Mouse (Mus musculus): Measurements from ENCODE around the gene Zfp408. TPM values are rescaled to one million over a fixed set of nuclear protein-coding genes. Genes with fewer than 3 reads are reported as not detected.

Gene Zfp408
- polyA plus RNA-seq, 1 experiment from 2014 or later = 6.2 TPM

DNA sequence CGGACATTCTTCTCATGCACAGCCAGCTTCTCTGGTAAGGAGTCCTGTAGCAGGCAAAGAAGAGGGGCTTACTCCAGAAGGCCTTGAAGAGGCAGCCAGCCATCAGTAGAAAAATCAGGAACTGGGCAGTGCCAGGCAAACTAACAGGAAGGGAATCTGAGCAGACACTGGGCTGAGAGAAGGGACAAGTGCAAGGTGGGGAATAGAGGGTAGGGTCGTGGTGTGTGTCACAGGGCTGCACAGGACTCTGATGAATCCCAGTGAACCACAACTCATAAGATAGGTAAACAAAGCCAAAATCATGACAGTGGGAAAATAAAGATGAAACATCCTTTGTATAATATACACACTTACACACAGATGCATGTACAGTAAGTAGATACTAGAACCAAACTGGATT lies 26.8 kb upstream of the Zfp408 start:
- H3K9ac ChIP-seq (ENCODE audit: low read depth, low read length) = no peak overlapping the region
- no peak overlapping the region for H3K4me3 ChIP-seq (ENCODE audit: low read depth, low read length)
- no peak overlapping the region for H3K27ac ChIP-seq (ENCODE audit: low read depth, low read length)
- H3K9me3 ChIP-seq (replicated peaks; ENCODE audit: control insufficient read depth, low read length) = no peaks in the 10 kb centered on the region
- no peak for ATAC-seq (replicated peaks; ENCODE audit: insufficient number of reproducible peaks, low FRiP score, low TSS enrichment)
- H3K4me1 ChIP-seq (ENCODE audit: control insufficient read depth, insufficient read depth, low read length) = no peaks in the 10 kb centered on the region
- 73% methylated on average over 2 of the region's 2 CpGs for WGBS (ENCODE audit: insufficient replicate concordance)
- H3K36me3 ChIP-seq (ENCODE audit: control insufficient read depth, insufficient read depth, low read length) = peaks cover 11% of the 10 kb centered on the region
- H3K27me3 ChIP-seq (ENCODE audit: control insufficient read depth, insufficient read depth, low read length) = no peaks in the 10 kb centered on the region
- no peak overlapping the region for H3K4me2 ChIP-seq

DNA sequence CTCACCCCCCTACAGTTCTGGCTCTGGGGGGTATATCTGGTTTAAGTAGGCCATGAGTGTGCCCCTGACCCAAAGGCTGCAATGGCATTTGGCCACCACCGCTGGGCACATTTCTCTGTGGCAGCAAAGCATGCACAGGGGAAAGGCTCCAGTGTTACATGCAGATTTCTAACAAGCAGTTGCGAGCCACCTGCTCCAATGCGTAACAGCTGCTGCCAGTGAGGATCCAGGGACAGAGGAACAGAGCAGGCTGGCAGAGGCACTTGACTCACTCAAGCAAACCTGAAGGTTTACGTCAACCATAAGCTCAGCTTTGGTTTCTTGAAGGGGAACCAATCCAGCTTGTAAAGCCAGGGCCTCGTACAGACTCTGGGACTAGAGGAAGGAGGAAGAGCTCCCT lies 25.3 kb upstream of the Zfp408 start:
- Histone ChIP-seq H3K4me2 (no peak overlapping the region), H3K27ac (ENCODE audit: low read depth, low read length) (no peak overlapping the region), H3K9ac (ENCODE audit: low read depth, low read length) (no peak overlapping the region), H3K9me3 (replicated peaks; ENCODE audit: control insufficient read depth, low read length) (no peaks in the 10 kb centered on the region), H3K36me3 (ENCODE audit: control insufficient read depth, insufficient read depth, low read length) (peaks cover 11% of the 10 kb centered on the region), H3K4me1 (ENCODE audit: control insufficient read depth, insufficient read depth, low read length) (no peaks in the 10 kb centered on the region), H3K4me3 (ENCODE audit: low read depth, low read length) (no peak overlapping the region), H3K27me3 (ENCODE audit: control insufficient read depth, insufficient read depth, low read length) (no peaks in the 10 kb centered on the region)
- WGBS (ENCODE audit: insufficient replicate concordance) = 92% methylated on average over 5 of the region's 5 CpGs
- ATAC-seq (replicated peaks; ENCODE audit: insufficient number of reproducible peaks, low FRiP score, low TSS enrichment) = no peak

DNA sequence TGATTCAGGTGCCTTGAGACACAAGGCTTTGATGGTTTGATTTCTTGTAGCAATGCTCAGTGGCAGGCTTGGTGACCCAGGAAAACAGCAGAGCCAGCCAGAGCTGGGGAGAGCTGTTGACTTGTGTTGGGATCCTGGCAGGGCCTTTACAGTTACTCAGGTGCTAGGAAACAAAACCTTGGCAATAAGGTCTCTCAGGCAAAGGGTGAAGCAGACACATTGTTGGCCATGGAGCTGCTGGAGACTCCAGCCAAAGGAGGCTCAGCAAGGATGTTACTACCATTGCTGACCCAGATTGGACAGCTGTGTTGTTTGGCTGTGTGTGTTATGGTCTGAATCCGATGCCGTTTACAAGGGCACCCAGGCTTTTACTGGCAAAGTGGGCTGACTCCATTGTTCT lies 24.0 kb upstream of the Zfp408 start:
- no peaks in the 10 kb centered on the region for H3K9me3 ChIP-seq (replicated peaks; ENCODE audit: control insufficient read depth, low read length)
- ATAC-seq (replicated peaks; ENCODE audit: insufficient number of reproducible peaks, low FRiP score, low TSS enrichment) = no peak
- H3K4me3 ChIP-seq (ENCODE audit: low read depth, low read length) = no peak overlapping the region
- H3K27ac ChIP-seq (ENCODE audit: low read depth, low read length) = no peak overlapping the region
- no peaks in the 10 kb centered on the region for H3K4me1 ChIP-seq (ENCODE audit: control insufficient read depth, insufficient read depth, low read length)
- no peaks in the 10 kb centered on the region for H3K27me3 ChIP-seq (ENCODE audit: control insufficient read depth, insufficient read depth, low read length)
- WGBS (ENCODE audit: insufficient replicate concordance) = 91% methylated on average over 2 of the region's 2 CpGs
- H3K36me3 ChIP-seq (ENCODE audit: control insufficient read depth, insufficient read depth, low read length) = peaks cover 22% of the 10 kb centered on the region
- H3K4me2 ChIP-seq = no peak overlapping the region
- no peak overlapping the region for H3K9ac ChIP-seq (ENCODE audit: low read depth, low read length)

GRCm38 (mm10) chr2:91670038-91670437 lies 20.4 kb upstream of the Zfp408 start:
- ATAC-seq (replicated peaks; ENCODE audit: insufficient number of reproducible peaks, low FRiP score, low TSS enrichment) = no peak
- peaks cover 26% of the 10 kb centered on the region for H3K36me3 ChIP-seq (ENCODE audit: control insufficient read depth, insufficient read depth, low read length)
- H3K4me2 ChIP-seq = no peak overlapping the region
- 92% methylated on average over 6 of the region's 6 CpGs for WGBS (ENCODE audit: insufficient replicate concordance)
- no peaks in the 10 kb centered on the region; the same call in 1 of the 2 replicates for H3K4me1 ChIP-seq (ENCODE audit: control insufficient read depth, insufficient read depth, low read length)
- H3K27me3 ChIP-seq (ENCODE audit: control insufficient read depth, insufficient read depth, low read length) = no peaks in the 10 kb centered on the region
- H3K27ac ChIP-seq (ENCODE audit: low read depth, low read length) = no peak overlapping the region
- H3K4me3 ChIP-seq (ENCODE audit: low read depth, low read length) = no peak overlapping the region
- no peak overlapping the region for H3K9ac ChIP-seq (ENCODE audit: low read depth, low read length)
- no peaks in the 10 kb centered on the region for H3K9me3 ChIP-seq (replicated peaks; ENCODE audit: control insufficient read depth, low read length)

- H3K4me2 ChIP-seq = no peak overlapping the region
- H3K9ac ChIP-seq (ENCODE audit: low read depth, low read length) = no peak overlapping the region
- 83% methylated on average over 8 of the region's 8 CpGs for WGBS (ENCODE audit: insufficient replicate concordance)
- H3K4me1 ChIP-seq (ENCODE audit: control insufficient read depth, insufficient read depth, low read length) = no peaks in the 10 kb centered on the region; the same call in 1 of the 2 replicates
- no peak overlapping the region for H3K27ac ChIP-seq (ENCODE audit: low read depth, low read length)
- H3K9me3 ChIP-seq (replicated peaks; ENCODE audit: control insufficient read depth, low read length) = no peaks in the 10 kb centered on the region
- 0 out of 2 replicates have a peak, but pooled peaks have one; percentile 32 for ATAC-seq (replicated peaks; ENCODE audit: insufficient number of reproducible peaks, low FRiP score, low TSS enrichment)
- H3K36me3 ChIP-seq (ENCODE audit: control insufficient read depth, insufficient read depth, low read length) = peaks cover 32% of the 10 kb centered on the region
- H3K4me3 ChIP-seq (ENCODE audit: low read depth, low read length) = no peak overlapping the region
- H3K27me3 ChIP-seq (ENCODE audit: control insufficient read depth, insufficient read depth, low read length) = no peaks in the 10 kb centered on the region
Measured at GRCm38 (mm10) chr2:91669326-91669725, 19.7 kb upstream of the Zfp408 start.

GRCm38 (mm10) chr2:91667747-91668146 lies 18.2 kb upstream of the Zfp408 start:
- WGBS (ENCODE audit: insufficient replicate concordance) = 68% methylated on average over 2 of the region's 2 CpGs
- H3K4me3 ChIP-seq (ENCODE audit: low read depth, low read length) = no peak overlapping the region
- H3K9ac ChIP-seq (ENCODE audit: low read depth, low read length) = no peak overlapping the region
- H3K36me3 ChIP-seq (ENCODE audit: control insufficient read depth, insufficient read depth, low read length) = peaks cover 47% of the 10 kb centered on the region
- no peak overlapping the region for H3K27ac ChIP-seq (ENCODE audit: low read depth, low read length)
- no peaks in the 10 kb centered on the region for H3K9me3 ChIP-seq (replicated peaks; ENCODE audit: control insufficient read depth, low read length)
- H3K27me3 ChIP-seq (ENCODE audit: control insufficient read depth, insufficient read depth, low read length) = no peaks in the 10 kb centered on the region
- no peak overlapping the region for H3K4me2 ChIP-seq
- ATAC-seq (replicated peaks; ENCODE audit: insufficient number of reproducible peaks, low FRiP score, low TSS enrichment) = no peak
- no peaks in the 10 kb centered on the region; the same call in 1 of the 2 replicates for H3K4me1 ChIP-seq (ENCODE audit: control insufficient read depth, insufficient read depth, low read length)

DNA sequence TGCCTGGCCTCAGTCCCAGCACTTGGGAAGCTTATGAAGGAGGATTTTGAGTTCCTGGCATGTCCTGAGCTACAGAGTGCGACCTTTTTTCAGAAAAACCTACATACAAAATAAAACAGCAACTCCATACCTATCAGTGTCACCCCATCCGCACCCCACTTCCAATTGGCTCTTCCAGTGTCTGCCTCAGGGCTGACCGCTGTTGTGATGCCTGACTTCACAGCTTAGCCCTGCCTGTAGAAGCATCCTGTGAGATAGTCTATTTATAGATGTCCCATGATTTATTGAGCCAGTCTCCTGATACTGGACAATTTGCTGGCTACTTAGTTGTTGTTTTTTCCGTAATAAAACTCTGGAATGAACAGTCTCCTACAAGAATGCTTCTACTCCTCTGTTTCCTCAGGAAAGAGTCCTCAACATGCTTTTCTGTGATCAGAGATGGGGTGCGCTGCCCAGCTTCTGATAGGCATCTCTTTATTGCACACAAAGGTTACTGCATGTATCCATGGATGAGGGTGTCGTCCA lies 16.9 kb upstream of the Zfp408 start:
- no peaks in the 10 kb centered on the region; the same call in 1 of the 2 replicates for H3K4me1 ChIP-seq (ENCODE audit: control insufficient read depth, insufficient read depth, low read length)
- H3K27ac ChIP-seq (ENCODE audit: low read depth, low read length) = no peak overlapping the region
- no peak overlapping the region for H3K4me3 ChIP-seq (ENCODE audit: low read depth, low read length)
- no peaks in the 10 kb centered on the region for H3K27me3 ChIP-seq (ENCODE audit: control insufficient read depth, insufficient read depth, low read length)
- H3K36me3 ChIP-seq (ENCODE audit: control insufficient read depth, insufficient read depth, low read length) = peaks cover 52% of the 10 kb centered on the region
- no peak overlapping the region for H3K9ac ChIP-seq (ENCODE audit: low read depth, low read length)
- 87% methylated on average over 6 of the region's 6 CpGs for WGBS (ENCODE audit: insufficient replicate concordance)
- no peaks in the 10 kb centered on the region for H3K9me3 ChIP-seq (replicated peaks; ENCODE audit: control insufficient read depth, low read length)
- H3K4me2 ChIP-seq = no peak overlapping the region
- ATAC-seq (replicated peaks; ENCODE audit: insufficient number of reproducible peaks, low FRiP score, low TSS enrichment) = no peak

GRCm38 (mm10) chr2:91664780-91665179 lies 15.2 kb upstream of the Zfp408 start:
- Histone ChIP-seq H3K4me1 (ENCODE audit: control insufficient read depth, insufficient read depth, low read length) (no peaks in the 10 kb centered on the region; the same call in 1 of the 2 replicates), H3K4me2 (no peak overlapping the region), H3K4me3 (ENCODE audit: low read depth, low read length) (no peak overlapping the region), H3K36me3 (ENCODE audit: control insufficient read depth, insufficient read depth, low read length) (peaks cover 52% of the 10 kb centered on the region), H3K9me3 (replicated peaks; ENCODE audit: control insufficient read depth, low read length) (no peaks in the 10 kb centered on the region), H3K9ac (ENCODE audit: low read depth, low read length) (no peak overlapping the region), H3K27me3 (ENCODE audit: control insufficient read depth, insufficient read depth, low read length) (no peaks in the 10 kb centered on the region), H3K27ac (ENCODE audit: low read depth, low read length) (no peak overlapping the region)
- no peak for ATAC-seq (replicated peaks; ENCODE audit: insufficient number of reproducible peaks, low FRiP score, low TSS enrichment)

DNA sequence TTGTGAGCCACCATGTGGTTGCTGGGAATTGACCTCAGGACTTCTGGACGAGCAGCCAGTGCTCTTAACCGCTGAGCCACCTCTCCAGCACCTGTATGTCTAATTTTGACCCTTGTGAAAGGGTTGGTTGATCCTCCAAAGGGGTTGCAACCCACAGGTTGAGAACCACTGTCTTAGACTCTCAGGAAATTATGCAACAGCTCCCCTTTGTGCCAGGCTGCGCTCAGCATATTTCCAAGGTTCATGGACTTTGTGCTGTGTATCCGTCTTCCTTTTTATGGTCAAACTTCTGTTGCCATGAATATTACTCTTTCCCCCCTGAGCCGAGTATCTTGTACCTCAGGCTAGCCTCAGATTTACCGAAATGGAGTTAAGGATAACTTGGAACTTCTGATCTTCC lies 11.4 kb upstream of the Zfp408 start:
- Histone ChIP-seq H3K36me3 (ENCODE audit: control insufficient read depth, insufficient read depth, low read length) (peaks cover 40% of the 10 kb centered on the region), H3K27me3 (ENCODE audit: control insufficient read depth, insufficient read depth, low read length) (no peaks in the 10 kb centered on the region), H3K4me3 (ENCODE audit: low read depth, low read length) (no peak overlapping the region), H3K27ac (ENCODE audit: low read depth, low read length) (no peak overlapping the region), H3K4me2 (no peak overlapping the region), H3K9ac (ENCODE audit: low read depth, low read length) (no peak overlapping the region), H3K4me1 (ENCODE audit: control insufficient read depth, insufficient read depth, low read length) (peaks cover 4% of the 10 kb centered on the region), H3K9me3 (replicated peaks; ENCODE audit: control insufficient read depth, low read length) (no peaks in the 10 kb centered on the region)
- WGBS (ENCODE audit: insufficient replicate concordance) = 89% methylated on average over 6 of the region's 6 CpGs
- no peak for ATAC-seq (replicated peaks; ENCODE audit: insufficient number of reproducible peaks, low FRiP score, low TSS enrichment)

Data from heart, embryonic 11.5 days (tissue).